Mouse (Mus musculus) CD4-positive, CD25-positive, alpha-beta regulatory T cell, adult 9 weeks (primary cell): ENCODE data around the gene Mex3b. TPM values are rescaled to one million over a fixed set of nuclear protein-coding genes. Genes with fewer than 3 reads are reported as not detected.

Experiments used
- polyA plus RNA-seq: library from polyadenylated mRNA; unstranded; fragments of 100-300 nt; shearing (Covaris generic); gene quantifications from one replicate; pipeline ENCODE4 v1.2.1, GENCODE M21; 2017

The Mex3b gene
- polyA plus RNA-seq = 1.4 TPM

DNA sequence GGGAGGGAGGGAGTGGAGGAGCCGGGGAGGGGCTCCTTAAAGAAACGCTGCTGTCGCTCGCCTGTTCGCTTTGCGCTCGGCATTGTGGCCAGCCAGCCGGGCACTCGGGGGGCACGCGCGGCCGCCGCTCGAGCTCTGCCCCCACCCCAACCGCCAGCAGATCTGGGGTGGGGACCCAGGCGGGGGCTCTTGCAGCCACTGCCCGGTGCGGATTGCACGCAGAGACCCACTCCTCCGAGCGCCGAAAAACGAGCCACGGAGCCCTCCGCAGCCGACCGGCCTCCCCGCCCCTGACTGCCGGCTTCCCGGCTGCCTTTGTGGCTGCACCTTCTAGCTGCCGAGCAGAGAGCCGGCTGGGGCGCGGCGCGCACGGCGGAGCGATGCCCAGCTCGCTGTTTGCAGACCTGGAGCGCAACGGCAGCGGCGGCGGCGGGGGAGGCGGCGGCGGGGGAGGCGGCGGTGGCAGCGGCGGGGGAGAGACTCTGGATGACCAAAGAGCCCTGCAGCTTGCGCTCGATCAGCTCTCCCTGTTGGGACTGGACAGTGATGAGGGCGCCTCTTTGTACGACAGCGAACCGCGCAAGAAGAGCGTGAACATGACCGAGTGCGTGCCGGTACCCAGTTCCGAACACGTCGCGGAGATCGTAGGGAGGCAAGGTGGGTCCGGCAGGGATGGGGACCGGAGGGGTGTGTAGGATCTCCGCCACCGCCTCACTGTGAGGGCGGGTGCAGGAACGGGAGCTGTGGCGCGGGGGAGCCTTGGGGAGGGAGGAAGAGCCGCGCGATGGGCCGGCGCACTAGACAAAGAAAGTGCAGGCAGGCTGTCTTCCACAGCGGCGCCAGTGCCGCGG, at the start of gene Mex3b:
Gene Mex3b (plus strand): TSS at position 63 of the 851 bp plus-strand sequence.

Other genes with a start within 250 kb of the Mex3b start
- not detected for gene Saxo2, start 218.8 kb upstream of the Mex3b start, polyA plus RNA-seq
- 53.7 TPM for gene Efl1, start 218.7 kb upstream of the Mex3b start, polyA plus RNA-seq